Mouse (Mus musculus) brown adipose tissue, adult 24 weeks (tissue): ENCODE data around the gene Dab2ip. TPM values are rescaled to one million over a fixed set of nuclear protein-coding genes. Genes with fewer than 3 reads are reported as not detected.

Source experiments
- H3K27ac ChIP-seq: fragments of 200-500 bp; replicated peaks from 2 replicates; pipeline ENCODE4 v1.5.1; 2012; ENCODE audit warnings: low read depth, mild to moderate bottlenecking, low read length
- H3K4me1 ChIP-seq: fragments of 200-500 bp; 2 replicates; pipeline ENCODE4 v1.6.1; 2012; ENCODE audit warnings: low read length, mixed read lengths; ENCODE audit not compliant: control insufficient read depth, insufficient read depth, insufficient read length
- H3K4me3 ChIP-seq: fragments of 200-500 bp; 2 replicates; pipeline ENCODE4 v1.5.1; 2012; ENCODE audit warnings: low read depth, mild to moderate bottlenecking, low read length, moderate library complexity; ENCODE audit not compliant: insufficient read depth
- polyA plus RNA-seq: library from polyadenylated mRNA; stranded (reverse); fragments of >200 nt; gene quantifications from 2 replicates; pipeline ENCODE4 v1.2.4, GENCODE M21; 2012; ENCODE audit not compliant: missing spikeins, insufficient read depth, insufficient read length

Dab2ip gene
- polyA plus RNA-seq, 1 experiment: 19.1 TPM

DNA sequence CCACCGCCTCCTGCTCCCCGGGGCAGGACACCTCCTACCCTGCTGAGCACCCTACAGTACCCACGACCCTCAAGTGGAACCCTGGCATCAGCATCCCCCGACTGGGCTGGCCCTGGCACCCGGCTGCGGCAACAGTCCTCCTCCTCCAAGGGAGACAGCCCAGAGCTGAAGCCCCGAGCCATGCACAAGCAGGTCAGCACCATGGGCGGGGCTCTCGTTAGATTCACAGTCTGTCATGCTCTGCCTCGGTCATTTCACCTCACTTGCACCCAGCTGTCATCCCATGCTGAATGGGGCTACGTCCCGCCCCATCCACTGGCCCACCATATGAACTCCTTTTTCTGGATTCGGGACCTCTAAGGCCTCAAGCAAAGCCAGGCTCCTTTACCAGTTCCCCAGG, 162.5 kb downstream of the Dab2ip start:
- Histone ChIP-seq H3K27ac (no peak overlapping the region), H3K4me3 (no peak overlapping the region), H3K4me1 (peaks cover 17% of the 10 kb centered on the region)

DNA sequence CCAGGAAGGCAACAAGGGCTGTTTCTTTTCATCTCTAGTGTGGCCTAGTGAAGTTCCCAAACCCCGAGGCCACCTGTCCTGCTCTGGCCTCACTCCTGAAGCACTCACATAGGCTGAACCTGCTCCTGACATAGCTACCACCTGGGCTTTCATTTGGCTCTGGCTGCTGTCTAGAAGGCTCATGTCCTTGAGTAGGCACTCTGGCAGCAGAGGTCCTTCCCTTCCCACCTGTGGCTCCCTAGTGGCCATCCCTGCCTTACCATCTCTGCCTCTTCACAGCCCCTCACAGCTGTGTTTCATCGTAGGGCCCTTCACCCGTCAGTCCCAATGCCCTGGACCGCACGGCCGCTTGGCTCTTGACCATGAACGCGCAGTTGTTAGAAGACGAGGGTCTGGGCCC, 162.9 kb downstream of the Dab2ip start:
- Histone ChIP-seq H3K4me3 (no peak overlapping the region), H3K27ac (no peak overlapping the region), H3K4me1 (peaks cover 16% of the 10 kb centered on the region)

- Histone ChIP-seq H3K27ac (no peak overlapping the region), H3K4me3 (no peak overlapping the region), H3K4me1 (peaks cover 5% of the 10 kb centered on the region)
These were observed 164.8 kb downstream of the Dab2ip start for GRCm38 (mm10) chr2:35722821-35723220.

DNA sequence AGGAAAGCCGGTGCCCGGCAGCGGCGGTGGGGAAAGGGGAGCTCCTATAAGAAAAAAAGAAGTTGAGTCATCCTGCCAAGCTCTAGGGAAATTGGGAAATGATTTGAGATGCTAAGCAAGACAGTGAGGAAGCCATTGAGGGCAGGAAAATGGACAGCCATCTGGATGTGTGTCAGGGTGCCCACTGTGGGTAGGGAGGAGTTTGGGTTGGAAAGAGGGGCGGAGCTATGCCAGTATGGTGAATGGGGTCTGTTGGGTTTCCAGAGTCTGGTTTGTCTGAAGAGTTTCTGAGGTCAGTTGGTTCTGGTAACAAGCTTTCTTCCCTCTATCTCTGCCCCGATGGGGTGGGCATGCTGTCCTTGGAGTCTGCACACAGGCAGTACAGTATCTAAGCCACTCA, 165.2 kb downstream of the Dab2ip start:
- Histone ChIP-seq H3K4me1 (peaks cover 4% of the 10 kb centered on the region), H3K27ac (no peak overlapping the region), H3K4me3 (no peak overlapping the region)

- Histone ChIP-seq H3K27ac (no peak overlapping the region), H3K4me3 (no peak overlapping the region)
These were observed 165.6 kb downstream of the Dab2ip start for GRCm38 (mm10) chr2:35723691-35724090.

DNA sequence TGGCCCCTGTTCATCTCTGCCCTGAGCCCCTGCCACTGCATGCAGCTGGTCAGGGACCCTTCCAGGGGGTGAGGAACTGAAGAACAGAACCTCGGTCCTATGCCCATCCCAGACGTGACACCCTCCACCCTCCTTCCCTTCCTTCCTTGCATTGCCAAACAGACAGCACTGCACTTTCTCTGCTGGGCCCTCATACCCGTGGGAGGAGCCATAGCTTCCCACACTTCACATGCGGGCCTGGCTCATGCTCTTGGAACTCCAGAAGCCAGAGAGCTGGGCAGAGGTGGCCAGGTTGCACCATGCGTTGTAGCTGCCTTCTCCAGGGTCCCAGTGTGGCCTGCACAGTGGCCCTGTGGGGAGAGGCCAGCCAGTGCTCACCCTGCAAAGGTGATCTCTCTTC, 170.6 kb downstream of the Dab2ip start:
- H3K4me1 ChIP-seq: peaks cover 10% of the 10 kb centered on the region
- no peak overlapping the region for H3K4me3 ChIP-seq
- 0 out of 2 replicates have a peak overlapping the region, but pooled peaks have one; percentile 1 for H3K27ac ChIP-seq

More at GRCm38 (mm10) chr2:35723691-35724090, 165.6 kb downstream of the Dab2ip start:
- H3K4me1 ChIP-seq: peaks cover 5% of the 10 kb centered on the region

GRCm38 (mm10) chr2:35729077-35730065, 171.3 kb downstream of the Dab2ip start:
- Histone ChIP-seq H3K4me1 (peaks cover 10% of the 10 kb centered on the region), H3K27ac (peak overlapping the region; percentile 47), H3K4me3 (no peak overlapping the region)

DNA sequence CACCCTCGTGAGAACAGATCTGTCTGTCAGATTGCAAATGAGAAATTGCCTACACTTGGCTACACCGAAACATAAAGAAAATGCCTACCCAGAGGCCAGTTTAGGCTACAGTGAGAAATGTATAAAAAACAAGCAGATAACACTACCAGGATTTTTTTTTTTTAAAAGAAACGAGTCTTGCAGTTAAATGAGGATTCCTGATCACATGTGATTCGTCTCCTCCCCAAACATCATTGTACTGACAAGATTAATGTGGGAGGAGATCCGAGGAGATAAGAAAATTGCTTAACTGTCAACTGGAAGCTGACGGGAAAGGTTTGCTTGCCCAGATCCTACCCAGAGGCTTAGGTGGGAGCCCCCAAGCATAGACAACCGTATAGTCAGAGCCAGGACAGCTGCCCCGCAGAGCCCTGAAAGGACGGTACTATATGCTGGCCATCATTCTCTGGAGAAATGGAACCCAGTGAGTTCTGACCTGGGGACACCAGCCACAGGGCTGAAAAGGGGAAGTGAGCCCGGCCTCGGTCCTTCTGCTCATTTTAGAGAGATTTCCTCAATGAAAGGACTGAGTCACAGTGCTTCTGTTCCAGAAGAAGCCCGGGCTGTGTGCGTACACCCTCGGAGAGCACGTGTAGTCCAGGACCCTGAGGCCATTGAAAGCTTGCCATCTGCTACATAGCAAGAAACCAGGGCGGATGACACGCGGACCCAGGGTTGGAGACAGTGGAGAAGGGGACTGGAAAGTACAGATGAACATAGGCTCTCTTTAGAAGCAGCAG, 173.8 kb downstream of the Dab2ip start:
- no peak overlapping the region for H3K4me3 ChIP-seq
- peaks cover 10% of the 10 kb centered on the region for H3K4me1 ChIP-seq
- no peak overlapping the region for H3K27ac ChIP-seq

DNA sequence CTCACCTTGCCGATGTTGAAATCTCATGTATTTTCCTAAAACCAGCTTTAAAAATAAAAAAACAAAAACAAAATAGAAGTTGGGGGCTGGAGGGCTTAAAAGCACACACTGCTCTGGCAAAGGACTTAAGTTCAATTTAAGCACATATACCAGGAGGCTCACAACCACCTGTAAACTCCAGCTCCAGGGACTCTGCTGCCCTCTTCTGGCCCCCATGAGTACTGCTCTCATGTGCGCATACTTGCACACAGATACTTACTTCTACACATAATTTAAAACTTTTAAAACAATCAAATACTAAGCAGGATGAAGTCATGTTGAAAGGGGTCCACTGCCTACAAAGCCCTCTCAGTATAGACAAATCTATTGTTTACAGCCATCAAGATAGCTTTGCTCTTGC, 176.9 kb downstream of the Dab2ip start:
- Histone ChIP-seq H3K4me1 (peaks cover 11% of the 10 kb centered on the region; the same call in 1 of the 2 replicates), H3K4me3 (no peak overlapping the region), H3K27ac (no peak overlapping the region)

- Histone ChIP-seq H3K4me1 (peaks cover 11% of the 10 kb centered on the region; the same call in 1 of the 2 replicates), H3K4me3 (no peak overlapping the region), H3K27ac (no peak overlapping the region)
These were observed 178.0 kb downstream of the Dab2ip start for GRCm38 (mm10) chr2:35736061-35736460.

- Histone ChIP-seq H3K27ac (no peak overlapping the region), H3K4me1 (peaks cover 11% of the 10 kb centered on the region; the same call in 1 of the 2 replicates), H3K4me3 (no peak overlapping the region)
These were observed 179.5 kb downstream of the Dab2ip start for GRCm38 (mm10) chr2:35737467-35738027.

- Histone ChIP-seq H3K4me3 (no peak overlapping the region), H3K27ac (no peak overlapping the region), H3K4me1 (peaks cover 11% of the 10 kb centered on the region; the same call in 1 of the 2 replicates)
These were observed 181.7 kb downstream of the Dab2ip start for GRCm38 (mm10) chr2:35739669-35740254.

- Histone ChIP-seq H3K4me1 (no peaks in the 10 kb centered on the region), H3K4me3 (no peak overlapping the region), H3K27ac (no peak overlapping the region)
These were observed 187.8 kb downstream of the Dab2ip start for GRCm38 (mm10) chr2:35745876-35746275.

- Histone ChIP-seq H3K4me1 (no peaks in the 10 kb centered on the region), H3K4me3 (no peak overlapping the region), H3K27ac (no peak overlapping the region)
These were observed 188.6 kb downstream of the Dab2ip start for GRCm38 (mm10) chr2:35746638-35747037.
